Mouse (Mus musculus) E14TG2a.4 (cell line): ENCODE measurements around the gene Cyfip2.

ENCODE experiments used
- CTCF ChIP-seq: conservative IDR thresholded peaks from 2 replicates; pipeline ENCODE4 v1.5.1; 2014; ENCODE audit warnings: low read length
- NANOG ChIP-seq: IDR thresholded peaks from 2 replicates; pipeline ENCODE4 v1.6.1; 2014; ENCODE audit warnings: borderline replicate concordance, low read length, mixed read lengths

DNA sequence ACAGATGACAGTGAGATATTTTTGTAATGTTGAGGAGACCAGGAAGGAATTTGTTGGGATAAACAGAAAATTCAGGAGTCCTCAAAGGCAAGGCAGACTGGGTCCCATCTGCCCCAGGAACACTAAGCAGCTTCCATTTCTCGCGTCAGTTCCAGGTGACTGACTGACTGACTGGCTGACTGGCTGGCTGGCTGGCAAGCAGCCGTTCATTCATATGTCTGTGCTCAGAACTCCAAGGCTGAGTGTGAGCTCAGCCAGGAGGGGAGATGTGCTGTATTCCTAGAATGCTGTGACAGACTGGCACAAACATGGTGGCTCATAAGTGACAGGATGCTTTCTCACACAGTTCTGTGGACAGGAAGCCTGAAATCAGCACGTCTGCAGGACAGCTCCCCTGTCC lies 78.7 kb downstream of the Cyfip2 start:
- no peak for TF ChIP-seq CTCF
- no peak for TF ChIP-seq NANOG
